Mouse (Mus musculus) G1E (cell line): Measurements from ENCODE around the gene Ttc30a2.

Source experiments
- CTCF ChIP-seq: IDR thresholded peaks from 2 replicates; pipeline ENCODE4 v1.5.1; 2012; ENCODE audit warnings: low read depth, low read length, inconsistent platforms, mixed read lengths
- GATA1 ChIP-seq: IDR thresholded peaks from 2 replicates; pipeline ENCODE4 v1.6.1; 2012; ENCODE audit warnings: borderline replicate concordance, low read length, inconsistent platforms, mixed read lengths
- GATA2 ChIP-seq: IDR thresholded peaks from 2 replicates; pipeline ENCODE4 v1.6.1; 2012; ENCODE audit warnings: low read depth, low read length, inconsistent platforms, borderline replicate concordance
- TAL1 ChIP-seq: conservative IDR thresholded peaks from 2 replicates; pipeline ENCODE4 v1.6.1; 2012; ENCODE audit warnings: low read depth, low read length, inconsistent platforms, mixed read lengths

- TF ChIP-seq CTCF (no peak), GATA1 (no peak), GATA2 (no peak), TAL1 (no peak)
These were observed 10.9 kb upstream of the Ttc30a2 start for GRCm38 (mm10) chr2:75988779-75989363.
